In genomic region chr4:104951280-104951878, GRCm38 (mm10) we compare ENCODE assay signal across 20 mouse cellular contexts. TPM values are rescaled to one million over a fixed set of nuclear protein-coding genes. Genes with fewer than 3 reads are reported as not detected.
"Had no signal": no experiment of that assay in that cellular context is flagged by ENCODE, and none has a peak within 500 bp of the region (broad histone marks: within the 10 kb centered on the region; RNA-seq: fewer than 3 reads in every experiment).

No protein-coding gene starts in this region.

- H3K4me2 ChIP-seq: liver, embryonic 13.5 days; midbrain, embryonic 13.5 days; neural tube, embryonic 13.5 days; stomach, embryonic 15.5 days had no signal

- H3K9ac ChIP-seq: liver, embryonic 13.5 days; midbrain, embryonic 13.5 days; neural tube, embryonic 13.5 days; stomach, embryonic 15.5 days had no signal

- DNase-seq: layer of hippocampus, adult 9-11 months; liver, embryonic 13.5 days; lung, adult 2 months; lung, postnatal 14 days; lung, postnatal 4 days; retina, postnatal 1 day; right cerebral cortex, postnatal 25 days; spleen, adult 18-20 months; thymus, postnatal 25 days had no signal

- H3K4me1 ChIP-seq: liver, embryonic 13.5 days; stomach, embryonic 15.5 days had no signal

- H3K27ac ChIP-seq: kidney, postnatal 0 days; layer of hippocampus, adult 2 months; liver, embryonic 13.5 days; midbrain, embryonic 13.5 days; neural tube, embryonic 13.5 days; stomach, embryonic 15.5 days had no signal

- H3K4me3 ChIP-seq: layer of hippocampus, adult 2 months; liver, embryonic 13.5 days; midbrain, embryonic 13.5 days; myocyte; neural tube, embryonic 13.5 days; stomach, embryonic 15.5 days had no signal

- H3K27me3 ChIP-seq: liver, embryonic 13.5 days; midbrain, embryonic 13.5 days; neural tube, embryonic 13.5 days; stomach, embryonic 15.5 days had no signal

- ATAC-seq: intestine, embryonic 16.5 days; midbrain, embryonic 13.5 days; midbrain, embryonic 16.5 days had no signal

- H3K36me3 ChIP-seq: liver, embryonic 13.5 days; midbrain, embryonic 13.5 days; neural tube, embryonic 13.5 days; stomach, embryonic 15.5 days had no signal

- H3K9me3 ChIP-seq: liver, embryonic 13.5 days; midbrain, embryonic 13.5 days; neural tube, embryonic 13.5 days; stomach, embryonic 15.5 days had no signal

RNA-seq across cellular contexts. Expression of gene Fyb2, which starts 38.1 kb away (rescaled TPM):
- total RNA-seq: megakaryocyte, adult 5-6 weeks; monocyte, adult 5-6 weeks; neutrophil, adult 5-6 weeks had no signal
